Mouse (Mus musculus) limb, embryonic 12.5 days (tissue): ENCODE measurements around the gene Slc29a3. TPM values are rescaled to one million over a fixed set of nuclear protein-coding genes. Genes with fewer than 3 reads are reported as not detected.
"Not testable (repeated sequence)": the region's sequence is repeated elsewhere in the genome, so short reads cannot be mapped to it uniquely, and the experiment has no call there.

Source experiments
- ATAC-seq: fragments of 200-750 bp; cut with Nextera tagmentation; 2 replicates; pipeline ENCODE4 v1.8.0; 2017; ENCODE audit warnings: low read depth, moderate TSS enrichment; ENCODE audit not compliant: insufficient number of reproducible peaks, insufficient read depth, low FRiP score, low TSS enrichment
- H3K27ac ChIP-seq: fragments of 300-500 bp; sonication (generic); 2 replicates; pipeline ENCODE4 v1.5.1; 2016; ENCODE audit warnings: mild to moderate bottlenecking, moderate library complexity
- H3K27me3 ChIP-seq: fragments of 300-500 bp; sonication (generic); 2 replicates; pipeline ENCODE4 v1.6.1; 2016; ENCODE audit warnings: mild to moderate bottlenecking, moderate library complexity
- H3K36me3 ChIP-seq: fragments of 300-500 bp; sonication (generic); 2 replicates; pipeline ENCODE4 v1.6.1; 2016; ENCODE audit warnings: mild to moderate bottlenecking, moderate library complexity
- H3K4me1 ChIP-seq: fragments of 300-500 bp; sonication (generic); replicated peaks from 2 replicates; pipeline ENCODE4 v1.6.1; 2016
- H3K4me2 ChIP-seq: fragments of 300-500 bp; sonication (generic); 2 replicates; pipeline ENCODE4 v1.6.1; 2016; ENCODE audit warnings: mild to moderate bottlenecking, moderate library complexity
- H3K4me3 ChIP-seq: fragments of 300-500 bp; sonication (generic); replicated peaks from 2 replicates; pipeline ENCODE4 v1.5.1; 2016; ENCODE audit warnings: mild to moderate bottlenecking
- H3K9ac ChIP-seq: fragments of 300-500 bp; sonication (generic); replicated peaks from 2 replicates; pipeline ENCODE4 v1.6.1; 2016; ENCODE audit warnings: mild to moderate bottlenecking, moderate library complexity
- H3K9me3 ChIP-seq: fragments of 300-500 bp; sonication (generic); 2 replicates; pipeline ENCODE4 v1.6.1; 2016; ENCODE audit warnings: mild to moderate bottlenecking, moderate library complexity
- WGBS: fragments of 180-500 bp; shearing (Covaris S2); methylation state at CpG from one replicate; pipeline ENCODE4 v1.1.7; 2016; 5-methylcytosine and 5-hydroxymethylcytosine counted together
- polyA plus RNA-seq: library from polyadenylated mRNA; unstranded; fragments of >200 nt; fragmentation: Nextera tagmentation; extraction: Ambion mirVana; gene quantifications from 2 replicates; pipeline ENCODE4 v1.2.1, GENCODE M21; 2016

The Slc29a3 gene
- polyA plus RNA-seq, 1 experiment from 2014 or later, result 9.6 TPM

DNA sequence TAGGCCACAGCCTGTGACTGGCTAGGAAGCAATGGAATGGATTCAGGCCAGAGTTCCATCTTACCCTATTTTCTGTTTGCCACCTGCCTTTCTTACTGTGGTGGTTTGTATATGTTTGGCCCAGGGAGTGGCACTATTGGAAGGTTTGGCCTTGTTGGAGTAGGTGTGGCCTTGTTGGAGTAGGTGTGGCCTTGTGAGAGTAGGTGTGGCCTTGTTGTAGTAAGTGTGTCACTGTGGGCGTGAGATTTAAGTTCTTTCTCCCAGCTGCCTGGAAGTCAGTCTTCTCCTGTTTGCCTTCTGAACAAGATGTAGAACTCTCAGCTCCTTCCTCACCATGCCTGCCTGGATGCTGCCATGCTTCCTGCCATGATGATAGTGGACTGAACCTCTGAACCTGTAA, 10.3 kb downstream of the Slc29a3 start:
- not testable (repeated sequence) for ATAC-seq
- 74% methylated on average over 1 of the region's 1 CpGs for WGBS

GRCm38 (mm10) chr10:60741435-60741834, 11.2 kb downstream of the Slc29a3 start:
- H3K27me3 ChIP-seq, result no peaks in the 10 kb centered on the region
- peaks cover 4% of the 10 kb centered on the region; the same call in 1 of the 2 replicates for H3K4me1 ChIP-seq
- ATAC-seq, result no peak
- WGBS, result 77% methylated on average over 7 of the region's 7 CpGs
- no peak overlapping the region for H3K4me3 ChIP-seq
- no peak overlapping the region for H3K27ac ChIP-seq
- no peak overlapping the region for H3K4me2 ChIP-seq
- no peaks in the 10 kb centered on the region for H3K9me3 ChIP-seq
- no peak overlapping the region for H3K9ac ChIP-seq
- H3K36me3 ChIP-seq, result peaks cover 6% of the 10 kb centered on the region; the same call in 1 of the 2 replicates

More for the DNA sequence above, 10.3 kb downstream of the Slc29a3 start:
- H3K4me3 ChIP-seq, H3K4me1 ChIP-seq, H3K36me3 ChIP-seq, H3K27me3 ChIP-seq, H3K9me3 ChIP-seq, H3K9ac ChIP-seq, H3K27ac ChIP-seq, H3K4me2 ChIP-seq: not testable (repeated sequence)

DNA sequence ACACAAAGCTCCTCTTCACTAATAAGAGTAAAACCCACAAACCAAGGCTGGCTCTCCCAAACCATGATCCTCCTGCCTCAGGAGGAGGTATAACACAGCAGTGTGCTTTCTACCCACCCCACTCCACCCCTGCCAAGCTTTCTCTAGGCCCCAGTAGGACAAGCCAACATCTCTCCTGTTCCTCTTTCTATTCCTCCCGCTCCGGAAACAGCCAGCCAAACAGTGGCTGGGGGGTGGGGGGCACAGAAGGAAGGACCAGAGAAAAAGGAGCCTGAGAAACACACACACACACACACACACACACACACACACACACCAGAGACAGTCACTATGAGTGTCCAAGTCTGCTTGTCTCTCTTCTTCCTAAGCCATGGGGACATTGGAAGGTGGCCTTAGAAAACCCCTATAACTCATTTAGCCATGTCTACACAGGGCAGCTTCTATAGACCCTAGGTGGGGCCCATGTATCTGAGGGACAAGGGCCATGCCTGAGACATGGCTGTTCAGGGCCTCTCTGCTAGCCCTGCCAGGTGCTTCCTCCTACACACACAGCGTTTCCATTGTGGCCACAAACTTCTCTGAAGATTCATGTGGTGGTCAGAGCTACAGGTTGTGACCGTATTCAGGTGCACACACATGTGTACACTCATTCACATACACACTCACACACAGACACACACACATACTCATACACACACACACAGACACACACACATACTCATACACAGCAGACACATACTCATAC, 12.8 kb downstream of the Slc29a3 start:
- Histone ChIP-seq H3K4me2 (no peak overlapping the region), H3K9ac (no peak overlapping the region), H3K36me3 (peaks cover 6% of the 10 kb centered on the region; the same call in 1 of the 2 replicates), H3K4me3 (no peak overlapping the region), H3K27ac (no peak overlapping the region), H3K27me3 (no peaks in the 10 kb centered on the region), H3K9me3 (no peaks in the 10 kb centered on the region), H3K4me1 (peaks cover 4% of the 10 kb centered on the region; the same call in 1 of the 2 replicates)
- 98% methylated on average over 4 of the region's 4 CpGs for WGBS
- ATAC-seq, result no peak

DNA sequence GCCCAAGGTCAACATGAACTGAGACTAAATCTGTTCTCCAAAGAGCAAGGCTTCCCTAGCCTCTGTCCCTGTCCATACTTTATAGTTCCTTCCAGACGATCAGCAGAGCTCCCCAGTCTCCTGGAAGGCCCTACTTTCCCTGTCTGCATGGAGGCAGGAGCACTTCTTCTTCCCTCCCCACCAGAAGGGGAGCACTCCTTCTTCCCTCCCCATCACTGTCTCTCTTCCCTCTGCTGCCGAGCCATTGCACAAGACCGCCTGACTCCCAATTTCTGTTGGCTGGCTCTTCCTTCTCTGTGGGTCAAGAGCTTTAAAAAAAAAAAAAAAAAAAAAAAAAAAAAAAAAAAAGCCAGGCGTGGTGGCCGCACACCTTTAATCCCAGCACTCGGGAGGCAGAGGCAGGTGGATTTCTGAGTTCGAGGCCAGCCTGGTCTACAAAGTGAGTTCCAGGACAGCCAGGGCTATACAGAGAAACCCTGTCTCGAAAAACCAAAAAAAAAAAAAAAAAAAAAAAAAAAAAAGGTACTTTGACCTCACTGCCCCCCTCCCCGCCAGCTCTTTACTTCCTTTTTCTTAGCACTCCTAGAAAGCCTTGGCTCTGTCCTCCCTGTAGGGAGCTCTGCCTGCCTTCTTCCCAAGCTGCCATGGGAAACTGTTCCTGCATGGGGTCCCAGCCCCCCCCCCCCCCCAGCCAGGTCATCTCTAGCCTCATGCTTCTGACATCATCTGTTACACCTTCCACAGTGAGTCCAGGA, 14.5 kb downstream of the Slc29a3 start:
- no peaks in the 10 kb centered on the region for H3K9me3 ChIP-seq
- H3K4me3 ChIP-seq, result no peak overlapping the region
- no peaks in the 10 kb centered on the region for H3K27me3 ChIP-seq
- no peak overlapping the region for H3K27ac ChIP-seq
- peaks cover 6% of the 10 kb centered on the region; the same call in 1 of the 2 replicates for H3K36me3 ChIP-seq
- H3K9ac ChIP-seq, result no peak overlapping the region
- 84% methylated on average over 8 of the region's 9 CpGs for WGBS
- H3K4me2 ChIP-seq, result no peak overlapping the region
- peaks cover 8% of the 10 kb centered on the region for H3K4me1 ChIP-seq
- ATAC-seq, result no peak

DNA sequence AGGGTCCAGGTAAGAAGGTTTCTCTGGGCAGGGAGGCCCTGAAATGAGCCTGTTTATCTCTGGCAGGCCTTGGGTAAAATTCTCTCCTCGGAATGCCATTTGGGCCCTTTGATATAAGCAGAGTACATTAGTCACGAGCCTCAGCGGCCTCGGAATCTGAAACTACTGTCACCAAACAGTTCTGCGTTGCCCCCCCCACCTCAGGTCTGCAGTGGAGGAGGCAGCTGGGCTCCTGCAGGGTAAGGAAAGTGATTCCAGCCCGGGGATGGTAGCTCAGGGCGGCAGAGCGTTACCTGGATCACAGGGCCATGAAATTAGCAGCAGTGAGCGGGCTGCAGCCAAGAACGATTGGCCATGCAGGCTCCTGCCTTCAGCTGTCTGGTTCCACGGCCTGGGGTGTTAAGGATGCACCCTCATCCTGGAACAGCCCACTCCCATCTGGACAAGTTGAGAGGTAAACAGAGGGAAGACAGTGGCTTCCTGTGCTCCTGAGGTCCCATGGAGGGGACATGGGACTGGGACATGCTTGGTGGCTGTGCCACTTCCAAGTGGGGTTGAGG, 15.3 kb downstream of the Slc29a3 start:
- WGBS, result 59% methylated on average over 11 of the region's 11 CpGs
- Histone ChIP-seq H3K9ac (no peak overlapping the region), H3K36me3 (peaks cover 6% of the 10 kb centered on the region; the same call in 1 of the 2 replicates), H3K27me3 (no peaks in the 10 kb centered on the region), H3K4me1 (peaks cover 8% of the 10 kb centered on the region), H3K27ac (no peak overlapping the region), H3K9me3 (no peaks in the 10 kb centered on the region), H3K4me3 (no peak overlapping the region), H3K4me2 (no peak overlapping the region)
- no peak for ATAC-seq

- no peak for ATAC-seq
- Histone ChIP-seq H3K4me3 (no peak overlapping the region), H3K4me1 (peaks cover 8% of the 10 kb centered on the region), H3K27me3 (no peaks in the 10 kb centered on the region), H3K36me3 (peaks cover 6% of the 10 kb centered on the region; the same call in 1 of the 2 replicates), H3K4me2 (no peak overlapping the region), H3K9ac (no peak overlapping the region), H3K27ac (no peak overlapping the region), H3K9me3 (no peaks in the 10 kb centered on the region)
- 93% methylated on average over 1 of the region's 1 CpGs for WGBS
Observed at GRCm38 (mm10) chr10:60735737-60736136, 16.9 kb downstream of the Slc29a3 start.

DNA sequence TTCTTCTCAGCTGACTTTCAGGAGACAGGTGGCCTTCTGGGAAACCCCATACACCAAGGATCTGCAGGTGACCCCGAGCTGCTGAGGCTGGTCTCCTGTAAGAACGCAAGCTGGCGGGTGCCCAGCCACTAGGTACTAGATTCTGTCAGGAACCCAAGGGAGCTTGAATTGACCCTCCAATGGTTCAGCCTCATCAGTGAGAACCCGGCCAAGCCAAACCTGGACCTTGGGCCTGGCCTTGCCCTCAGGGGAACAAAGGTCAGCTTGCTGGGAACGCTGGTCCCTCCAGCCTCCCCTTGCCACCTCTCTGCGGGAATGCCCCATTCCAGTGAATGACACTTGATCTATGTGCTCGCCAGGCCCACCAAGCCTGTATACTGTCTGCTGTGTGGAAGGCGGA, 19.1 kb downstream of the Slc29a3 start:
- H3K27ac ChIP-seq, result no peak overlapping the region
- 68% methylated on average over 8 of the region's 8 CpGs for WGBS

DNA sequence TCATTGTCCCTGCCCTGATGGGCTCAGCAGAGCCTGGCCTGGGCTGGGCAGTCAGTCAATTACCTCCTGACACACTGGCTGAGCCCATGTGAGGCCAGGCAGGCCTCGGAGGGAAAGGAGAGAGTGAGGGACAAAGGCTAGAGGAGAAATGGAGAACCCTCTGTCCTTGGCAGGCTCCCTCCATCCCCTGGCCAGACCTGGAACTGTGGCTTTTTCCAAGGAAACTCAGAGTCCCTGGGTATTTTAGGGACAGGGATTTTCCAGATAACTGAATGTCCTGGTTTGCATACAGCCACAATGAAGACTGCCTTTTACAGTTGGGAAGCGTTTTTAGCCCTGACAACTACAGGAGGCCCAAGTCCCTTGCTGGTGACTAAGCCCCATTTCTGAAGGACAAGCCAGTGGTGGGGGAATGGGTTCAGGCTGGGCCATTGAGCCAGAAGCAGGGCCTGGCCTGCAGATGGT, 20.2 kb downstream of the Slc29a3 start:
- WGBS, result 36% methylated on average over 2 of the region's 2 CpGs
- no peak for ATAC-seq
- Histone ChIP-seq H3K9me3 (no peaks in the 10 kb centered on the region), H3K9ac (no peak overlapping the region), H3K36me3 (peaks cover 13% of the 10 kb centered on the region; the same call in 1 of the 2 replicates), H3K4me2 (no peak overlapping the region), H3K4me3 (no peak overlapping the region), H3K27ac (no peak overlapping the region), H3K27me3 (no peaks in the 10 kb centered on the region), H3K4me1 (peaks cover 12% of the 10 kb centered on the region)

More for the DNA sequence above, 19.1 kb downstream of the Slc29a3 start:
- Histone ChIP-seq H3K9me3 (no peaks in the 10 kb centered on the region), H3K36me3 (peaks cover 13% of the 10 kb centered on the region; the same call in 1 of the 2 replicates), H3K9ac (no peak overlapping the region), H3K4me2 (no peak overlapping the region), H3K4me3 (no peak overlapping the region), H3K4me1 (peaks cover 8% of the 10 kb centered on the region), H3K27me3 (no peaks in the 10 kb centered on the region)
- ATAC-seq, result no peak

GRCm38 (mm10) chr10:60731742-60732141, 20.9 kb downstream of the Slc29a3 start:
- H3K9ac ChIP-seq, result no peak overlapping the region
- H3K36me3 ChIP-seq, result peaks cover 9% of the 10 kb centered on the region; the same call in 1 of the 2 replicates
- no peak overlapping the region for H3K27ac ChIP-seq
- ATAC-seq, result no peak
- H3K27me3 ChIP-seq, result no peaks in the 10 kb centered on the region
- H3K9me3 ChIP-seq, result no peaks in the 10 kb centered on the region
- no peak overlapping the region for H3K4me3 ChIP-seq
- peaks cover 13% of the 10 kb centered on the region; the same call in 1 of the 2 replicates for H3K4me1 ChIP-seq
- H3K4me2 ChIP-seq, result no peak overlapping the region
- WGBS, result 44% methylated on average over 5 of the region's 5 CpGs

DNA sequence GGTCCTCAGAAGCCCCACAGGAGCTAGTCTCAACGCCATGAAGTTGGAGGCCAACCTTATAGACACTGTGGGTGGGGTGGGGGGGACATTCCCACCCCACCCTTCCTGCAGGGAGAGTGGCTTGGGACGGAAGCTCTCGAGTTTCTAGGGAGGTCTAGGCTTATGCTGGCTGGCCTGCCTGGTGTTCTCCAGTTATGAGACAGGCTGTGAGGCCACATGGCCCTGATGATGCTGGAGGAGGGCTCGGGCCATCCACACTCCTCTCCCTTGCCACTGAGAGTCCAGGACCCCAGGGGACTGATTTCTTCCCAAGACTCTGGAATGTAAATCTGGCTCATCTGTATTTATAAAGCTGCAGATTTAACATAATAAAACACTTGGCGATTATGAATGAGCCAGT, 25.3 kb downstream of the Slc29a3 start:
- H3K9ac ChIP-seq, result no peak overlapping the region
- no peak overlapping the region for H3K4me2 ChIP-seq
- peaks cover 11% of the 10 kb centered on the region; the same call in 1 of the 2 replicates for H3K36me3 ChIP-seq
- no peak overlapping the region for H3K4me3 ChIP-seq
- peaks cover 9% of the 10 kb centered on the region; the same call in 1 of the 2 replicates for H3K4me1 ChIP-seq
- WGBS, result 30% methylated on average over 5 of the region's 5 CpGs
- no peaks in the 10 kb centered on the region for H3K9me3 ChIP-seq
- no peak for ATAC-seq
- H3K27ac ChIP-seq, result no peak overlapping the region
- no peaks in the 10 kb centered on the region for H3K27me3 ChIP-seq

- ATAC-seq, result no peak
Observed at GRCm38 (mm10) chr10:60726896-60727295, 25.7 kb downstream of the Slc29a3 start.

More at GRCm38 (mm10) chr10:60726896-60727295, 25.7 kb downstream of the Slc29a3 start:
- H3K9me3 ChIP-seq, result no peaks in the 10 kb centered on the region
- peaks cover 9% of the 10 kb centered on the region; the same call in 1 of the 2 replicates for H3K4me1 ChIP-seq
- H3K27me3 ChIP-seq, result no peaks in the 10 kb centered on the region
- no peak overlapping the region for H3K27ac ChIP-seq
- peaks cover 11% of the 10 kb centered on the region; the same call in 1 of the 2 replicates for H3K36me3 ChIP-seq
- H3K4me2 ChIP-seq, result no peak overlapping the region
- H3K4me3 ChIP-seq, result no peak overlapping the region
- no peak overlapping the region for H3K9ac ChIP-seq
- WGBS, result 70% methylated on average over 3 of the region's 3 CpGs
